Mouse (Mus musculus) CD4-positive, CD25-positive, alpha-beta regulatory T cell, adult 2 months (primary cell): ENCODE results near the gene Rbm15b.

ENCODE experiments used
- DNase-seq: peaks from one replicate; pipeline ENCODE4 v3.0.0-alpha.2; 2012; ENCODE audit warnings: low read depth, low spot score

Rbm15b gene

DNA sequence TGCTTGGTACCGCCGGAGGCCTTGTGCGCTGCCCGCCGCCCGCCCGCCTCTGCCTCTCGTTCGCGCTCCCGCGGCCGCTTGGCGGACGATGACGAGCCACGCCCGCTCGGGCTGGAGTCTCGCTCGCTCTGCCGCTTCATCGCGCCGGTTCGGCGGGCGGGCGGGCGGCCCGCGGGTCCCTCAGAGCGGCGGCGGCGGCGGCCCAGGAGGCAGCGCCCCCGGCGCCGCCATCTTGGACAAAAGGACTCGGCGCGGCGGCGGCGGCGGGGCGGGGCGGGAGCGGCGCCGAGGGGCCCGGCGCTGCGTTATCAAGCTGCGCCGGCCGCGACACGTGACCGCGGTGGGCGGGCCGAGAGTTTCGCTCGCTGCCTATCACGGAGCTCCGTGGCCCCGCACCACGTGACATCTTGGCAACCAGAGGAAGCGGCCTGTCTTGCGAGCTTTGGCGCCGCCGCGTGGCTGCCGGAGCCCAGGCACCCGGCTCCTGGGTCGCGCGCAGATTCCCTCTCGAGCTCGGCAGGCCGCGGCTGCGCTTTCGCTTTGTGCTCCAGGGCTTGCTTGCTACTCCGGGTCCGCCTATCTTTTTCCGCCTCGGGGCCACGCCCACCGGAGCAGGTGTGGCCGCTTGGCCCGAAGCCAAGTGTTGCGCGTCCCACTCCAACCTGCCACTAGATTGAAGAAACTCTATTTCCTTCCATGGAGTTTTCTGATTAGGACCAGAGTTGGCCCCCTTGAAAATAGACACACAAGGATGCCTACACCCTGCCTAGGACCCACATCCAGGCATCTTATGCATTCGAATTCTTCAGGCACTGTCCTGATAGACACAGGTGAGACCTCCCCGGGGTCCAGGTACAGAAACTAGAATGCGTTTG, at the start of gene Rbm15b:
Gene Rbm15b, minus strand, starts transcription at position 601 of the 875 bp plus-strand sequence.
- peak; percentile 100 for DNase-seq

DNA sequence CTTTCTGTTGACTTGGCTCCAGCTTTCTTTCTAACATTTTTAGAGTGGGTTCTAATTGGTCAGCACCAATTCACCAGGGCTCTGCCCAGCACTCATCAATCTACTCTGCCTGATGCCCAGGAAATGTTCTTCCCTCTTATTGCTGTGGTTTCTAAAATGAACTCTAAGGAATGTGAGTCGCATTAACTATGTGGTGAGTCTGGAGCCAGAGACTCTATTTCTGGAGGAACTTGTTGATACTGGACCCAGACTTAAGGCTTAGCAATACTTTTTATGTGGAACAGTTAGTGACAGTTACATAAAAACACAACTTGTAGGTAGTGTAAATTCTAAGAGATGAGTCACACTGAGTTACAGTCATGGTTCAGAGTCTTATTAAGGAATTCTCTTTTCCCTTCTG, 47.8 kb upstream of the Rbm15b start:
- DNase-seq: no peak

DNA sequence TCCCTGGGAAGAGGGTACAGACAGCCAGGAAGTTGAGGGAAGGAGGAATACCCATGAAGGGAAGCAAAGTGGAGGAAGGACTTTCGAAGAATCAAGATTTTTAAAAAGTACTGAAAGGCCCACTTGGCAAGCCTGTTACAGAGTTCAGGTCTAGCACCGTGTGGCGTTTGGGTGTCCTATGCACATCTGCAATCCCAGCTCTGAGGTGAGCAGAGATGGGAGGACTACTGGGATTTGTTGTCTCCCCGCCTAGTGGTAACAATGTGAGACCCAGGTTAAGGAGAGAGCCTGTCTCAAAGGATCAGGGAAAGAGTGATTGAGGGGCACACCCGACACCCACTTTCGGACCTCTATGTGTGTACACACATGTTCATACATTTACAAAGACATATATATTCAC, 27.6 kb upstream of the Rbm15b start:
- no peak for DNase-seq

DNA sequence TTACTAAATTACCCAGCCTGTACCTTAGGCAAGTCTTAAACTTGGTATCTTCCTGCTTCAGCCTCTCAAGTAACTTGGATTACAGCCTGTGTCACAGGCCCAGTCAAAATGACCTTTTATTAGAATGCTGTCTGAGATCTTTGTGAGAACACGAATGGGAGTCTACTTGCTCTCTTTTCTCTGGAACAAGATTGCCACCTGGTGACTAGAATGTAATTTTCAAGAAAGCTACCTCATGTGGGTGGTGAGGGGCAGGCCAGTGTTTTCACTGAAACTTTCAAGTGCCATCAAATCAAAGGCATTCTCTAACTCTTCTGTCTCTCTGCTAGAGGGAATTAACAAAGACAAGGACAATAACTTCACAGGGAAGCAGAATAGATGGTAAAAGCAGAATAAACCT, 26.5 kb upstream of the Rbm15b start:
- peak; percentile 38 for DNase-seq

DNA sequence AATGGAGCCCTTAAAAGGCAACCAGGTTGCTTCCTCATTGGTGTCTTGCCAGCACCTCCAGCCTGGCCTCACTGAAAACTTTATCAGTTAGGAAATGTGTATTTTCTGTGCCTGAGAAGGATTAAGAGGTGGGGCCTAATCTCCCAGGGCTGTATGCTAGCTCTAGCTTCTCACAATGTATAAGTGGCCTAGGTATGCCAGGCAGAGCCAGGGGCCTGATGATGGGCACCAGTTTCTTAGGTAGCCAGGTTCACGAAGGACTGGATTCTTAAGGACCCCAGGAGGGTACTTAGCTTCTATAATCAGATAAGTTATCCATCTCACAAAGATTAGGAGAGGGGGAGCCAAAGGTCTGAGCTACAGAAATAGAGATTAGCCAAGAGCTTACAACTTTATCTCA, 24.4 kb upstream of the Rbm15b start:
- no peak for DNase-seq

DNA sequence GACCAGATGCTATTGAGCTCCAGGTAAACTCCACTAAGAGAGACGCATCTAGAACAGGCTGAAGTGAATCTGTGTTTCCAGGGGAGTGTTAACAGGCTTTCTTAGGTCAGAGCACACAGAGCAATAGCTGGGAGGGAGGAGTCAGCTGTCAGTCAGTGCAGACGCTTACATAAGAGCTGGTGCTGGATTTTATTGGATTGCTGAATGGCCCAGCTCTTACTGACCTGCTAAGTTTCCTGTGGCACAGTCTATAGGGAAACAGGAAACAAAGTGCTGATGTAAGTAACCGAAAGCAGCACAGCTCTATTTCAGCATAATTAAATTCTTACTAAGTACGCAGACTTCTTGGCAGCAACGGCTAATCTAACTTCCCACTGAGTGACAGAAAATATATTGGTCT, 21.5 kb upstream of the Rbm15b start:
- DNase-seq: no peak

DNA sequence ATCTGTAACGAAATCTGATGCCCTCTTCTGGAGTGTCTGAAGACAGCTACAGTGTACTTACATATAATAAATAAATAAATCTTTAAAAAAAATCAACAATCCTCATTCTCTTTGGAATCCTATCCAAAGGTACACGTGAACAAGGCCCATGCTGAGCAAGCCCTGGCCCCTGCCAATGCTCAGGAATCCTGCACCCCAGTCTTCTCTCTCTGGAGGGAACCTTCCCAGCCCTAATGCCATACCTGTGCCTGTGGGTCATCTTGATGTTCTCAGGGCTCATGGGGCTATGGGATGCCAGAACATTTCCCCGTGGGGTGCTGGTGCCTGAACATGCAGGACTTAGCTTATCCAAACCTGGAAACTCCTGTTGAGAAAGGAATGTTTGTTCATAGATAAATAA, 20.9 kb upstream of the Rbm15b start:
- DNase-seq: no peak

DNA sequence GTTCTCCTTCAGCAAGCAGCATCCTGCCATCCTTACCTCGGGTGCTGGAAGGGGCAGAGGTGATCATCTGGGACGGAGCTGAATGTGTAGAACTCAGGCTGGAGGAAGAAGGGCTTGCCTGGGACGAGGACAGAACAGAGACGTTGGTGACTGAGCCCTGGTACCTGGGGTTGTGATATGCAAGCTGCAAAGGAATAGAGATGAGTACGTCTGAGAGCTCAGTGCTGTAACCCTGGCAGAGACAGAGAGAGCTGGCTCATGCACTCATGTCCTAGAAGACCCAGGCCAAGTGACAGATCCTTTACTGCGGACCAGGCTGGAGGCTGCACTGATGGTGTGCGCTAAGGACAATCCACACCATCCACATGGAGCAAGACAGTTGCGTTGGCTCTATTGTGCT, 19.4 kb upstream of the Rbm15b start:
- DNase-seq: no peak

DNA sequence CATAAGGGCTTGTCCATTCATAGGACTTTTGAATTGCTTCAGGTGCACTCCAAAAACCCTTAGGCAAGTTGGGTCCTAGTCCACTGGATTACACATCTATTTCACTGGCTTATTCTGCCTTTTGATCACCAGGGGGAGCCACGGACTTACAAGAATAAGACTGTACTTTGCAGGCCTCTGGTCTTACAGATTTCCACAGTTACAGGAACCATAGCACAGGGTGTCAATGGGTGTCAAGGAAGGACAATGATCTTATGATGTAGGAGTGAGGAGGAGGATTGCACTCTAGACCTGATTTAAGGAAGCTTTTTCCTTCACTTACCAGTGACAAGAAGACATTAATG, 16.5 kb upstream of the Rbm15b start:
- DNase-seq: peak; percentile 72

DNA sequence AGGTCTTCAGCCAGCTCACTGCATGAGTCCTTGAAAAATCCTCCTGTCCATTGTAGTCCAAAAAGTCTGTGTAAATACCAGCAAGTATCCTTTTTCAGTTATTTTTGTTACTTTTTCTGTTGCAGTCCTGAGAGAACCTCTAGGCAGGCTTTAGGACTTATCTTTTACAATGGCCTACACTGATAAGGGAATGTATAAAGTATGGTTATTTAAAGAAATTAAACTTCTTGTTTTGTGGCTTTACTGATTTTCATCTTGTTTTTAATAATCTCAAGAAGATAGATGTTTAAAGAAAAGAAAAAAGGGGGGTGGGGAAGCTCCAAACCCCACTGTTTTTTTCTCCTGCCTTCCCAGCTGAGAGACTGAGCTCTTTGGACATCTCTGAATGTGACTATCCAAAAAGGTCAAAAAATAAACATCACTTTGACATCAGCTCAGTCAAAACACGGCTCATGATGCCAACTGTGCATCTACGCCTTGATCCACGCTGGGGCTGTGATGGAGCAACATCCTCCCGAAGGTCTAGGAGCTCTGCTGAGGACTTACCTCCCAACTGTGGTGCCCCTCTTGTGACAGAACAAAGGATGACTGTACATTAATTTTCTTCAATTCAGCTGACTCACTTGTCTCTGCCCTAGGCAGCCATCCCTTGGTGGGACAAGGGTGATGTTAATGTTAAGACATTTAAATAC, 16.0 kb upstream of the Rbm15b start:
- no peak for DNase-seq

DNA sequence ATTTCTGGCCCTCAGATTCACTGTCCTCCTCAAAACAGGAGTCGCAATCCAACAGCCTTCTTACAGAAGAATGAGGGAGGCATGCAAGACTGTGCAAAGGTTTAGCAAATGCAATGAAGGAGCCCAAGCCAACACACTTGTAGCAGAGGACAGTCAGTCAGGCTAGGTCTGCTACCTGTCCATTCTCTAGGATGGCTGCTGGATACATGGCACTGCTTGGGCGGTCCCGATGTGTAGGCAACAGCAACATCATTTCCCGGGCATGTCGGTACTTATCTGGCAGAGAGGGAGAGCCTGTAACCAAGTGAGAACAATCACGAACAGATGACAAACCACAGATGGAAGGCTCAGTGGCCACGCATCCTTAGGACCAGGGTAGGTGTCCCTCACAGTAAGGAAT, 14.4 kb upstream of the Rbm15b start:
- DNase-seq: no peak

DNA sequence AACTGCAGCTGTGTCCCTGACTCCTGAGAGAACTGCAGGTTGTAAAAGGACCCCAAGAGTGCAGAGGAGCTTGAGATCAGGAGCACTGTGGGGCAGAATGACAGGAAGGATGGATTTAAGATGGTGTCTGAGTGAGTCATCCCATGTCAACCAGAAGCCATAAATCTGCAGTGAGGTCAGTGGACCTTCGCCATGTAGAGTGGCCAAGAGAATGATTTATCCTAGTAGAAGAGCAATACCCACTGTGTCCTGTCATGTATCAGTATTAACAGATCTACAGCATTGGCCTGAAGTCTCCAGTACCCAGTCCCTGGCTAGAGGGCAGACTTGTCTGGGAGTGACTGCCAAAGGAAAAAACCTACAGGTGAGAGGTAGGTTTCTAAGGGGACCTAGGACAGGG, 11.7 kb upstream of the Rbm15b start:
- DNase-seq: no peak

DNA sequence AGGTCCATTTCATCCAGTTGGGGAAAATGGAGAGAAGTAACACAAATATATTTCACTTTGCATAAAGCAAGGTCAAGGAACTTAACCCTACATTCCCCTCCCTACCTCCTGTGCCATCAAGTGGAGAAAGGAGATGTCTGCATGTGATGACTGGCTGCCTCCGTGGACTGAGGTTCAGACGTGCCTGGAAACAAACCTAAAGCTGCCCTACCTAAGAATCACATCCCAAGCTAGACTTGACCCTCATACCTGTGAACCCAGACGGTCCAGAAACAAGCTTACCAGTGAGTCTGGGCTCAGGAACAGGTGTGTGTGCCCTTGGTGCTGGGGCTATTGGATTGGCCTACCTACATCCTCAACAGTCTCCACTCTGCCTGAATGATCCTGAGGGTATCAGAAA, 6.1 kb upstream of the Rbm15b start:
- DNase-seq: no peak

DNA sequence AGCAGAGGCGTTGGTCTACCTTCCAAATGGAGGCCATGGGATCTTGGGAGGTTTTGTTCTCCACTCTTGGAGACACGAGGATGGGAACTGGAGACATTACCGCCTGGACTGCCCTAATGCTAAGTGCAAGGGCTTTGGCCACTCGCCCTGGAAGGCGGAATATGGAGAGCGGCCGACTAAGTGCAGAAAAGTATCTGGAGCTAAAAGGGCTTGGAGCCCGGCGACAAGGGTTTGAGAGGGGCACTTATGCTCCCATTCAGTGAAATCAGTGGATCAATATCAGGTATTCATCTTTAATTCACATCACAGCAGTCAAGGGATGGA, 5.3 kb upstream of the Rbm15b start:
- no peak for DNase-seq

DNA sequence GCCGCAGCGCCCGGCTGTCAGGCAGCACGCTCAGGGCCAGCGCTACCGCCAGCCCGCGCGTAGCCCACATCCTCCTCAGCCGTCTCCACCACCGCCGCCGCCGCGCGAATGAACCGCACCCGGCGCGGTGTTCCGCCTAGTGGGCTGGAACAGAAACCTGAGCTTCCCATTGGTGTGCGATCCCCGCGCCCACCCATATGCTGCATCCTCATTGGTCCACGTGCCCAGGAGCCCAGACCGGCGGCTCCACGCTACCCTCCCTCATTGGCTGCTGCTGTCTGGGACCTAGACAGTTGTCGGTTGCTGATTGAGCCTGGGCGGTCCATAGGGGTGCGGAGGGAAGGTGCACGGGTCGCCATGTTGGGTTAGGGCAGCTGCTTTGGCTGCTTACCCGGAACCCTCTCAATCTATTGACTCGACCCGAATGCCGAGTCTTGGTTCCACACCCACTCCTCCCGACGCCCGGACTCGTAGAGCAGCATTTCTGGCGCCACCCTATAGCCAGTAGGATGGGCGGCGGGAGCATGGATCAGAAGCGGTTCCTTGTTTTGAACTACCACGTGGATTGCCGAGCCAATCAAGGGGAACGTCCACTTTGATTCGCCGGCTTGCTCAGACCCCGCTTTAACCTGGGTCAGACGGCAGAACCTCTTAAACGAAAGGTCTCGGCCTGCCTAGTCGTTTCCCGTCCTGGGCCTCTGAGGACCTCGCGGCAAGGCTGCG, 4.8 kb upstream of the Rbm15b start, which contains the start of gene Manf:
Gene Manf, minus strand, starts transcription at position 151 of the 723 bp plus-strand sequence.
- DNase-seq: peak; percentile 99

DNA sequence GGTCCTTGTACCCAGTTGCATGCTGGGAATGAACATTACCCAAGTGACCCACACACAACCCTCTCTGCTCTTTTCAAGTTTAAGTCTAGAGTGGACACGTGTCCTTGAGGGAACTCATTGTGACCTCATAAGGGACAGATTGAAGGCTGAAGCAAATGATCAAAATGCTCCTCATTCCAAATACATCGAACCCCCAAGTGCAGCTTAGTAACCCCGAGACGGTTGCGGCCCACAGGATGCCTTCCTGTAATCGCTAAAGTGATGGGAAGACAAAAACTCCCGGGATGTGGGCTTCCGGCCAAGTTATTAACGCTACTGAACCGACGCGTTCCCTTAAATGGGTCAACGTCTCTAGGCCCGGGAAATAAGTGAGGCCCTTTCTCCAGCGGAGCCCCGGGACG, 4.1 kb upstream of the Rbm15b start:
- no peak for DNase-seq

DNA sequence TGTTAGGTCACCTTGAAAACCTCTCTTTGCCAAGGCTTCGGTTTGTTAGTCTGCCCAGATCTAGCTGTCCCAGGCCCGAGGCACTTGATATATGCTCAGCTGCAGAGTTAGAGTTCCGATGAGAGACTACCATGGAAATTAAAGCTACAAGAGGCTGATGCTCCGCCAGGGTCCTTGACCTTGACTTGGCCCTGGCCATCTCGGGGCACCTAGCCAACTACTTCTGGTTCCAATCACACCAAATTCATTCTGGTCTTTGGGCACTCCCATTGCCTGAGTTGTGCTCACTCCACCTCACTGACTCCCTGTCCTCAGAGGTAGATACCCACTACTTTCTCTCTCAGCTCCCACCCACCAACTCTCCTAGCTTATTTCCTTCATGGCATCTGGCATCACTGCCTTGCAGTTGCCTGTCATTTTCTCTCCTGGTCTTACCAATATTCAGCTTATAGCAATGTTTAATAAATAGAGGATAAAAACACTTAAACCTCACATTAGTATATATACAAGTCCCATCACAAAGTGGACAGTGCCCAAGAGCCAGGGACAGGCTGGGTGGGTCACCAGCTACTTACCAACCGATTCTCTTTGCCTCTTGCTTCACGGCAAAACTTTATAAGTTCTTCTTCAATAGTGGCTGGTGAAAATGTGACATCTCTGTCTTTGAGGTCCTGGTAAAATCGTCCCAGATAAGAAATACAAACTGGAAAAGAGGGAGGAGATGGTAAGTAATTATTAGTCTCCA, 3.4 kb upstream of the Rbm15b start:
- no peak for DNase-seq

DNA sequence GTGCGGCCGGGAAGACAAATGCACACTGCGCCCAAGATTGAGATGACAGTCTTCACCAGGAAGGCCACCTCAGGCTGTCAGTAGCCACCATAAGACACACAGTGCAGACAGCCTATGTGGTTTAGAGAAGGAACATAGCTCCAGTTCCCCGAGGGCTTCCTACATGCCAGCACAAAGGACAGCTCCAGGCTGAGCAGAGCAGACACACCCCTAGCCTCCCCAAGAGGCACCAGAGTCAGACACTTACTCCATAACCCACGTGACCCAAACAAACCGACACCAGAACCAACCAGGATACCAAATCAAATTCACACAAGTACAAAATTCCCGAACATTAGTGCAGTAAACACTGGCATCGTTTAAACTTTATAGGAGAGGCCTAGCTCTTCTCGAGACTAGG, 2.1 kb upstream of the Rbm15b start:
- no peak for DNase-seq

DNA sequence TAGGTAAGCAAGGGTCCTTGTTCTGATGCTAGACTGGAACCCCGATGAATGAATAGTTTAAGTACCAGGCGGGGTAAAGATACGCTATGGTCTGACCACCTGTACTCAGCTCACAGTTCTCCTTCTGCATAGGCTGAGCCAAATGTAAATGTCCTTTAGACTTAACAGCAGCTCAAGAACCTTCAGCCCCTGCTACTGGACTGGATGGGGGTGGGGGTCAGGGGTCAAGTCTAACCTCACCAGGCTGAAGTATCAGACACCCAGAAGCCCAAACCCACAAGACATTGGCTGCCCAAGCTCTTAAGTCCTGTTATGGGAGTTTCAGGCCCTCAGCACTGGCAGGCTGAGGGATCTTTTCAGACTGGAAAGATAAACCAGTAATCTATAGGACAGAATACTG, 1.1 kb upstream of the Rbm15b start:
- DNase-seq: no peak

DNA sequence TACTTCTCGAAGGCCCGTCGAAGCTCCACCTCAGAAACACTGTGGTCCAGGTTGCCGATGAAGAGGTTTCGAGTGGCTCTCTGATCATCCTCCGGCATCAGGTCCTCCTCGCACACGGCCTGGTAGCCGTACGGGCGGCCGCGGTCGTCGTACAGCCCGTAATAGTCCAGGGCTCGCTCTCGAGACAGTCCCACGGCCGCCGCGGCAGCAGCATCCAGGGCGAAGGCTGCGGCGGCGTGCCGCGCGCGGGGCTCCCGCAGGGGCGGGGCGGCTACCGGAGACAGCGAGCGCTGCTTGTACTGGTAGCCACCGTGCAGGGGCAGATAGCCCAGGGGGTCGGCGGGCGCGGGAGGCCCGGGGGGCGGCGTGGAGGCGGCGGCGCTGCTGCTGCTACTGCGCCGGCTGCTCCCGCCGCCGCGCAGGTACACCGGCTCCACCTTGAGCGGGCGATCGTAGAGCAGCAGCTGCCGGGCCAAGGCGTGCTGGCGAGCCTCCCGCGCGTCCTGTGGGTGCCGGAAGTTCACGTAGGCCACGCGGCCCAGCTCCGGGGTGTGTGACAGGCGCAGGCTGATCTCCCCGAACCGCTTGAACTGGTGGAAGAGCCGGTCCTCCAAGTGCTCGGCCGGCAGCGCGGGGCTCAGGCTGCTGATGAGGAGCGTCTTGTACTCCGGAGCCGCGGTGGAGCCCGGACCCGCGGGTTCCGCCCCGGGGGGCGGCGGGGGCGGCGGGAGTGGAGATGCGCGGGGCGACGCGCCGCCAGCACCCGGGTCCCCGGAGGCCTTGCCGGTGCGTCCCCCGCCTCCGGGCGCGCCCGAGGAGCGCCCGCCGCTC, 1.1 kb downstream of the Rbm15b start:
- DNase-seq: peak; percentile 79
